Mouse (Mus musculus): ENCODE results near the gene H2-DMa.

GRCm38 (mm10) chr17:34152923-34153322 lies 33.6 kb downstream of the H2-DMa start, which contains the start of gene H2-DMb1:
- TF ChIP-seq CTCF (IDR thresholded peaks at IDR 0.05; ENCODE audit: borderline replicate concordance, insufficient read depth, low read depth, low read length): no peak
- TF ChIP-seq POLR2A (IDR thresholded peaks at IDR 0.05; ENCODE audit: borderline replicate concordance, insufficient read depth, low read length): no peak
